Mouse (Mus musculus) embryonic stem cell, embryonic (primary cell): ENCODE results near the gene Alkal2.

Experiments used
- CTCF ChIA-PET, 4 experiments: fragments of 300-600 bp in 2 of 4; fragments of 350-600 bp in 2 of 4; sonication (Branson Sonifier 250); formaldehyde crosslinking; loops; one replicate each; lab custom pipeline; 2022; ENCODE audit warnings: inconsistent platforms in 2 of 4; lab: Charles Lee
- POLR2A ChIA-PET, 4 experiments: fragments of 300-600 bp in 2 of 4; fragments of 350-600 bp in 2 of 4; sonication (Branson Sonifier 250); formaldehyde crosslinking; loops; one replicate each; lab custom pipeline; 2022; ENCODE audit warnings: antibody characterized with exemption in 4 of 4, inconsistent platforms in 1 of 4; lab: Charles Lee

Alkal2 gene

GRCm38 (mm10) chr12:30910860-30911259 is 26.7 kb downstream of the Alkal2 start:
- POLR2A ChIA-PET, result interaction anchor here in 3 of 4 experiments (0.5 to 1.8 kb wide), 13 partner anchors 11 to 774 kb away, joined by 3 to 10 read pairs (median 6); partner anchors contain the start of genes Alkal2 (in 2 of the 3) and Tmem18 (in 1 of the 3)
- CTCF ChIA-PET, result interaction anchor here in 1 of 4 experiments (0.8 kb wide), 1 partner anchor 94 kb away, joined by 3 read pairs; no protein-coding TSS in a partner anchor

GRCm38 (mm10) chr12:30911261-30912047 is 27.3 kb downstream of the Alkal2 start, which contains the start of the genes Acp1 and Sh3yl1:
Gene Acp1 (minus strand): TSS chr12:30911589.
Gene Sh3yl1 (plus strand): TSS chr12:30911668.
- ChIA-PET POLR2A (interaction anchor here (0.5 to 1.8 kb wide), 27 partner anchors 10 to 1908 kb away, joined by 3 to 15 read pairs (median 3); partner anchors contain the start of genes Alkal2 (in 2 of the 4), Tmem18 (in 2 of the 4) and Nampt (in 1 of the 4)), CTCF (interaction anchor here in 1 of 4 experiments (0.8 kb wide), 1 partner anchor 93 kb away, joined by 3 read pairs; no protein-coding TSS in a partner anchor)

GRCm38 (mm10) chr12:30912048-30912381 is 27.9 kb downstream of the Alkal2 start:
- POLR2A ChIA-PET, result interaction anchor here in 3 of 4 experiments (0.6 to 1.8 kb wide), 26 partner anchors 10 to 1907 kb away, joined by 3 to 15 read pairs (median 4); partner anchors contain the start of genes Alkal2 (in 2 of the 3), Tmem18 (in 2 of the 3) and Nampt (in 1 of the 3)
- CTCF ChIA-PET, result no interaction called here

- CTCF ChIA-PET, result no interaction called here
- POLR2A ChIA-PET, result no interaction called here
Observed at GRCm38 (mm10) chr12:30912840-30913239, 28.7 kb downstream of the Alkal2 start.

GRCm38 (mm10) chr12:30922401-30922800 is 38.3 kb downstream of the Alkal2 start:
- ChIA-PET POLR2A (interaction anchor here in 3 of 4 experiments (0.7 to 3.2 kb wide), 3 partner anchors 10 to 338 kb away, joined by 3 to 15 read pairs (median 6); partner anchors contain the start of genes Acp1 (in 2 of the 3), Sh3yl1 (in 2 of the 3) and Tmem18 (in 1 of the 3)), CTCF (interaction anchor here in 1 of 4 experiments (0.8 kb wide), 1 partner anchor 15 kb away, joined by 4 read pairs; no protein-coding TSS in a partner anchor)

GRCm38 (mm10) chr12:30928182-30928581 is 44.1 kb downstream of the Alkal2 start:
- ChIA-PET CTCF (no interaction called here), POLR2A (interaction anchor here in 1 of 4 experiments (1.2 kb wide), 1 partner anchor 17 kb away, joined by 3 read pairs; the partner anchor contains the start of genes Acp1 and Sh3yl1)

GRCm38 (mm10) chr12:30933299-30933698 is 49.2 kb downstream of the Alkal2 start:
- ChIA-PET CTCF (interaction anchor here in 1 of 4 experiments (0.9 to 1.3 kb wide), 3 partner anchors 10 to 76 kb away, joined by 3 read pairs; no protein-coding TSS in a partner anchor), POLR2A (no interaction called here)

- POLR2A ChIA-PET, result no interaction called here
Observed at GRCm38 (mm10) chr12:30936899-30937298, 52.8 kb downstream of the Alkal2 start.

More at GRCm38 (mm10) chr12:30936899-30937298, 52.8 kb downstream of the Alkal2 start:
- CTCF ChIA-PET, result no interaction called here
